Mouse (Mus musculus): ENCODE data around the gene Oxld1.

DNA sequence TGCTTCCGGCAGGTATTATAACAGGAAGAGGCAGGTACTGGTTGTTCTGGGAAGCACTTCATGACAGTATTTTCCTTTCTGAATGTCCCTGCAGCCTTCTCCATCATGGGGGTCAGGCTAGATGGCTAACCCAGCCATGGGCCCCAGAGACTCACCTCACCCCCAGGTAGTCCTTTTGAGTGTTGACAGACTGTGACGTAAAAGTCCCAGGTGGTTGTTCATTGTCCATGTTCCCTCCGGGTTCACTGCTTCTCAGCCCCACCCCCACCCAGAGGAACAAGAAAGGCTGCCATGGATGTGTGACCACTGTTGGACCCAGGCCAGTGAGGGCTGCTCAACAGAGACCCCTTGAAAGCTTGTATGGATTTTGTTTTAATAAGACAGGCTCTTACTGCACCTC, 35.5 kb upstream of the Oxld1 start:
- TF ChIP-seq CTCF (IDR thresholded peaks at IDR 0.05; ENCODE audit: extremely low read depth, insufficient read length, insufficient replicate concordance, low read depth, low read length): no peak
- no peak for TF ChIP-seq POLR2A (IDR thresholded peaks at IDR 0.05; ENCODE audit: low read depth, low read length)
